Mouse (Mus musculus): ENCODE data around the gene Inpp4b. TPM values are rescaled to one million over a fixed set of nuclear protein-coding genes. Genes with fewer than 3 reads are reported as not detected.

The Inpp4b gene
- total RNA-seq (2021), result 1 to 10 TPM; 4.6 to 9.2 TPM
- long read RNA-seq, experiment 1, result 0 reads
- long read RNA-seq, experiment 2, partial matches to known transcripts, result 3 of 4 reads
- long read RNA-seq, experiment 2, other reads (novel, unspliced or antisense), result 1 of 4 reads

GRCm38 (mm10) chr8:81342236-81342998, at the start of gene Inpp4b:
Inpp4b (plus strand) TSS chr8:81342556.
- peak; percentile 57 to 63 for DNase-seq (ENCODE audit: low spot score in 2 of 2)

DNA sequence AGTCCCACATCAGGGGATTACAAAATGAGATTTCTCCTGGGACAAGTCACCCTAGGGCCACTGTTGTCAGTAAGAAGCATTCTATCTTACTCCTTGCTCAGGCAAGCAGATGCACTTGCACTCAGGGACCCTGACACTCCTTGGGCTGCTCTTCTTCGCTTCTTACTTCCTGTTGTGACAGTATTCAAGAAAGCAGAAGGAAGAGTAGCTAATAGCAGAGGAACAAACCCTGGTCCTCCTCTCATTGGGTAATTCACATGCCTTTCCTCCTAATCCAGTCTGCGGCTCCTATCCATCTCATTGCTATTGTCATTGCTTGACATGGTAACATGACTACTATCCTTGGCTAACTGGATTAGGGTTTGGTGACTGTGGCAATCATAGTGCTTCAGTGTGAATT, 7.1 kb upstream of the Inpp4b start:
- DNase-seq (ENCODE audit: low spot score in 2 of 2), result no peak

GRCm38 (mm10) chr8:81341191-81341590, 1.2 kb upstream of the Inpp4b start:
- no peak for DNase-seq (ENCODE audit: low spot score in 2 of 2)

- peak; percentile 36 to 47 for DNase-seq (ENCODE audit: low spot score in 2 of 2)
Measured at GRCm38 (mm10) chr8:81341591-81342235, 643 bp upstream of the Inpp4b start.

GRCm38 (mm10) chr8:81342999-81343302, 595 bp downstream of the Inpp4b start:
- no peak for DNase-seq (ENCODE audit: low spot score in 2 of 2)

- no peak for DNase-seq (ENCODE audit: low spot score in 2 of 2)
Measured at GRCm38 (mm10) chr8:81345170-81345697, 2.9 kb downstream of the Inpp4b start.

- DNase-seq (ENCODE audit: low spot score in 2 of 2), result peak; percentile 27 to 31
Measured at GRCm38 (mm10) chr8:81349452-81349851, 7.1 kb downstream of the Inpp4b start.

- DNase-seq (ENCODE audit: low spot score in 2 of 2), result no peak
Measured at GRCm38 (mm10) chr8:81353460-81353859, 11.1 kb downstream of the Inpp4b start.

GRCm38 (mm10) chr8:81358108-81358507, 15.8 kb downstream of the Inpp4b start:
- DNase-seq (ENCODE audit: low spot score in 2 of 2), result no peak

- no peak for DNase-seq (ENCODE audit: low spot score in 2 of 2)
Measured at GRCm38 (mm10) chr8:81360518-81360917, 18.2 kb downstream of the Inpp4b start.

GRCm38 (mm10) chr8:81361162-81361561, 18.8 kb downstream of the Inpp4b start:
- DNase-seq (ENCODE audit: low spot score in 2 of 2), result no peak

GRCm38 (mm10) chr8:81370607-81371006, 28.3 kb downstream of the Inpp4b start:
- DNase-seq (ENCODE audit: low spot score in 2 of 2), result no peak

DNA sequence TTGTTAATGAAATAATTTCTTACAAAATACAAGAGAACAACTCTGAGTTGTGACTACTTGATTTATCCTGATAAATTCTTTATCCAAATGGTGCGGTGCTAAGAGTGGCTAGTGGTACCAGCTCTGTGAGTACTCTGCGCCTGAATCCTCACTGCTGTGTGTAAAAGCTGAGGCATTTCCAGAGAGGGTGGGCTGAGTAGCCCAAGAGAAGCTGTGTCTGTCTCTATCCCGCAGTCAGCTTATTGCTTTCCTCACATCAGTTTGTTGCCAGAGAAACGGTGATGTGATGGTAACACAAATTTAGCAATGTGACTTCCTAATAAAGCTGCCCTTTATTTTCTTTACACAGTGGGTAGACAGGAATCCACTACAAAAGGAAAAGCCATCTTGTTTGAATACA, 29.5 kb downstream of the Inpp4b start:
- DNase-seq (ENCODE audit: low spot score in 2 of 2), result no peak

GRCm38 (mm10) chr8:81374877-81375475, 32.6 kb downstream of the Inpp4b start:
- DNase-seq (ENCODE audit: low spot score in 2 of 2), result no peak

- no peak for DNase-seq (ENCODE audit: low spot score in 2 of 2)
Measured at GRCm38 (mm10) chr8:81388953-81389352, 46.6 kb downstream of the Inpp4b start.

- DNase-seq (ENCODE audit: low spot score in 2 of 2), result no peak
Measured at GRCm38 (mm10) chr8:81399071-81399470, 56.7 kb downstream of the Inpp4b start.

DNA sequence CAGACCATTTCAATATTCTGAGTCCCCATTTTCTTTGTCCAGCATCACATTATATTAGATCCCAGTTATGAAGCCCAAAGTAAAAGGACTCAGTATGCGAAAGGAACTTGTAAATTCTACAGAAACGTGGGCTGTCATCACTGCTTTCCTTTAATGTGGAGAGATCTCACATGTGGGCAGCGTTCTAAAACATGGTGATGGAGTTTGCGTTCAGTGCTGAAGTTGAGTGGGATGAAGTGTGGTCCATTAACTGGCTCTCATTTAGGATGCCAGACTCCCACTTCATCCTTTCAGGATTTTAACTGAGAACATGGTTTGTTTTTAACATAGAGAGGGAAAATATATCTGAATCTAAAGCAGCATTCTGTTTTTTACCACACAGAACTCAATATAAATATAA, 57.1 kb downstream of the Inpp4b start:
- no peak for DNase-seq (ENCODE audit: low spot score in 2 of 2)

- DNase-seq (ENCODE audit: low spot score in 2 of 2), result no peak
Measured at GRCm38 (mm10) chr8:81412707-81413106, 70.4 kb downstream of the Inpp4b start.

- DNase-seq (ENCODE audit: low spot score in 2 of 2), result no peak
Measured at GRCm38 (mm10) chr8:81443957-81444356, 101.6 kb downstream of the Inpp4b start.

GRCm38 (mm10) chr8:81449798-81450197, 107.4 kb downstream of the Inpp4b start:
- no peak for DNase-seq (ENCODE audit: low spot score in 2 of 2)

DNA sequence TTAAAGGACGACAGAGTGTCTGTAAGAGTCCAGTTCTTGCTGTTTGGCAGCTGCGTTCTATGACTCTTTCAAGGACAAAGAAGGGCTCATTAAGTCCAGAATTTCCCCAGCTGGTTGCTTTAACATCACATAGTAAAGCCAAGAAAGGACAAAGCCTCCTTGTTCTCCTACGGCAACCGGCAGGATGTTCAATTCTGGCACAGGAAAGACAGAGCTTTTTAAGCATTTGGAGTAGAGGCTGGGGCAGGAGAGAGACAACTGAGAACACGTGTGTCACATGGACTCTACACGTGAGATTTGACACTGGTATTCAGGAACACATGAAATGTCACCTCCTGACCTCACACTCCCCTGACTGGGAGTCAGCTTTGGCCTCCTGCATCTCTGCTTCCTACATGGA, 109.7 kb downstream of the Inpp4b start:
- DNase-seq (ENCODE audit: low spot score in 2 of 2), result no peak

- DNase-seq (ENCODE audit: low spot score in 2 of 2), result no peak
Measured at GRCm38 (mm10) chr8:81454830-81455229, 112.5 kb downstream of the Inpp4b start.
